Mouse (Mus musculus): ENCODE results near the gene Gimap8.
A peak's percentile ranks its signal among the peaks of the same experiment; 100 is the strongest.
"Not testable (repeated sequence)": the region's sequence is repeated elsewhere in the genome, so short reads cannot be mapped to it uniquely, and the experiment has no call there.

Gimap8 gene

DNA sequence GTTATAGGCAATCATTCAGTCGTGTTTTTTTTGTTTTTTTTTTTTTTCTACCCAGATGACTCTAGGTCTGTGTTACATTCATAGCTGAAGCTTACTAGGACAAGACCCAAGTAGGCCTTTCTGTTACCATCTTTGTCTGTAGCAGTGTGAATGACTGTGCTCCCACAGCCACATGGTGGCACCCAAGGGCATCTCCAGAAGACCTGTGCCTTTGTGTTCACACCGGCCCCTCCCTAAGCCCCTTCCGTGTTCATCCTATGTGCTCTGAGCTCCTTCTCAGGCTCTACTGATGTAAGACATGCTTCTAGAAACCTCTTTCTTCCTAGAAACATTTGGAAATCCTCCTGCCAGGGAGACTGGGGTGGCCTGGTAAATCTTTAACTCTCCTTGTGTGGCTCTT lies at the start of gene Gimap8:
TSS of gene Gimap8 (plus strand) at position 240 of the 400 bp plus-strand sequence.
- peak; percentile 50 for DNase-seq (ENCODE audit: low spot score)

DNA sequence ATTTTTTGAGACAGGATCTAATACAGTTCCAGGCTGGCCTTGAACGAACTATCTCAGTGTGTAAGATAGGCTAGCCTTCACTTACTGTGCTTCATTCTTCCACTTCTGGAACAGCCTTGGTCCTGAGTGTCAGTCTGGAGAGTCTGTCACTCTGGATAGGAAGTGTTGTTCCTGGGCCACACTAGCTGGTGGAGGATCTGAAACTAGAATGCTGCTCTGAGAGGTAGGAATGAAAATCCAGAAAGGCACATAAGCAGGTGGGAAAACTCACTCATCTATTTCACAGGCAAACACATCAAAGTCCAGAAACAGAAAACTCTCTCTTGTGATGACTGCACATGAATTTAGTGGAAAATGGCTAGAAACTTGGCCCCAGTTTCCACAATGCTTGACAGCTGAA lies 46.4 kb upstream of the Gimap8 start:
- no peak for DNase-seq (ENCODE audit: low spot score)

DNA sequence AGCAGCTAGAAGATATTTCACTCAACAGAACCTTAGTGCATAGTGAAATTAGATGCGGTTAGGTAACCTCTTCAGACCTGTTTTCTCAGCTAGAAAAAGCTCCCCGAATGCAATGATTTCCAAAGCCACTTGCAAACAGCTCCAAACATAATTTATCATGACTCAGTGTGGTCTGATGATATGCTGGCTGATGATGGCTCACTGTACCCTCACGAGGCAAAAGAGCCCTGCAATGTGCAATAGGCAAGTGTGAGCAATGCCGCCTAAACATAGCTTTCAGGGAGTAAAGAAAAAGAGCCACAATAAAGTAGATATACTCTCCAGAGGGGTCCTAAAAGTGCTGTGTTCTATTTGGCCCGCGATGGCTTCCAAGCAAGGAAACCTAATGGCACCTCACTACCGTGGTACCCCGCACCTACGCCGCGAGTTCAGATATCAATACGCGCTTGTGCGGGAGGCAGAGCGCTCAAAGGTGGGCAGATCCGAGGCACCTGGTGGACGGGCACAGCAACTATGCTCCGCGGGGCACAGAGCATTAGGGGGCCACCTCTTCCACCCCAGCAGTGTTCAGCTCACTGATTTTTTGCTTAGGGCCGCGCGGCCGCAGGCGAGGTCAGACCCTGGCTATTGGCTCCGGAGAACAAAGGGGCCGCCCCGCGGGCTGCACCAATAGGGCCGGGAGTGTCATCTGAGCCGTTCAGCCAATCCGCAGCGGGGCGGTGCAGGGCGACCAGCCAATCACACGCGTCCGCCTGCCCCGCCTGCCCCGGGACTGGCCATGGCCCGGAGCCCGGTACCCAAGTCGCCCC lies 45.6 kb upstream of the Gimap8 start, which contains the start of gene Zfp775:
TSS of gene Zfp775 (plus strand) at position 793 of the 809 bp plus-strand sequence.
- DNase-seq (ENCODE audit: low spot score), result peak; percentile 97

GRCm38 (mm10) chr6:48602080-48602741 lies 44.8 kb upstream of the Gimap8 start:
- DNase-seq (ENCODE audit: low spot score), result peak; percentile 62

DNA sequence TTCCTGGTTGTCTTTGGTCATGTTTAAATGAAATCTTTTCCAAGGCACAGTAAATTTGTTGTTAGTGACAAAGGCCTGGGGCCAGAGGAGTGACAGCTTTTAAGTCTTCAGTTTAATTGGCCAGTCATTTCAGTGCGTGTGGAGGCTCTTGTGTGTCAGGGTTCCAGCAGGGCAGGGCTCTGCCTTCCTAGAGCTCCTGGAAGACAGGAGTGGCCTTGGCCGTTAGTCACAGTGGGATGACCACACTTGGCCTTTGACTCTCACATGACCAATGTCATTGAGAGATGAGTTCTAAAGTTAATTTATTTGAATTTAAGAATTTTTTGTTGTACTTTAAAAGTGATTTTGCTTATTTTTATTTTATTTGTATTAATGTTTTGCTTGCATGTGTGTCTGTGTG lies 38.9 kb upstream of the Gimap8 start:
- DNase-seq (ENCODE audit: low spot score), result no peak

DNA sequence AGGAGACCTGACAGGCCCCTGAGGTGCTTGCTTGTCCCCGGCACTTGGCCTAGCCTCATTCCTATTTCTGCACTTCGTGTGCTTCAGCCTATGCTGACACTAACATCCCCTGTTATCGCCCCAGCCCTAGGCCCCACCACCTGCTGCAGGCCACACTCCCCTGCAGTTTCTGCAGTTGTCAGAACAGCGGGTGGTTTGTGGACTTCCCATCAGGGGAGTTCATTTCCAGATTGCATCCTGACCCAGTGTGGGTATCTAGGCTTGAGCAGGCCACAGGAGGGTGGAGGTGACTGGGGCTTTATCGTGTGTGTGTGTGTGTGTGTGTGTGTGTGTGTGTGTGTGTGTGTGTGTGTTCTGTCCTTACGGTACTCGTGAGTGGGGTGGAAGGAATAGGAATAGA lies 37.5 kb upstream of the Gimap8 start:
- no peak for DNase-seq (ENCODE audit: low spot score)

- no peak for DNase-seq (ENCODE audit: low spot score)
Measured at GRCm38 (mm10) chr6:48610657-48611056, 36.4 kb upstream of the Gimap8 start.

DNA sequence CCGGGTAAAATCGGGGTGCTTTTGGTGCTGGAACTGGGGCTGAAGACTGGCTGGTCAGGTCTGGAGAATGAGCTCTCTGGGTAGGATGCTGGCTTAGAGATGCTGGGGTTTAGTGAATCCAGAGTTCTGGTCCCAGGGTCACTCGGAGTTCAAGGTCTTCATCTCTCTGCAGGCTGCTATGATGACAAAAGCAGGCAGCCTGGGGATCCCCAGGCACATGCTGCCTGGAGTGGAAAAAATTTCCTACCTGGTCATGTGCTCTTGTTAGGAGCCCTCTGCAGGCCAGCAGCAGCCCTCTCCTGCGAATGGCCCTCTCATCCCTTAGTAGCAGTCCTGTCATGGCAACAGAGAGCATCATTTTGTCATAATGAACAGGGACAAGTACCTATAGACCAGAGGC lies 33.6 kb upstream of the Gimap8 start:
- no peak for DNase-seq (ENCODE audit: low spot score)

GRCm38 (mm10) chr6:48614756-48615155 lies 32.3 kb upstream of the Gimap8 start:
- no peak for DNase-seq (ENCODE audit: low spot score)

GRCm38 (mm10) chr6:48620031-48620430 lies 27.0 kb upstream of the Gimap8 start:
- DNase-seq (ENCODE audit: low spot score), result no peak

- DNase-seq (ENCODE audit: low spot score), result not testable (repeated sequence)
Measured at GRCm38 (mm10) chr6:48622186-48622843, 24.7 kb upstream of the Gimap8 start.

DNA sequence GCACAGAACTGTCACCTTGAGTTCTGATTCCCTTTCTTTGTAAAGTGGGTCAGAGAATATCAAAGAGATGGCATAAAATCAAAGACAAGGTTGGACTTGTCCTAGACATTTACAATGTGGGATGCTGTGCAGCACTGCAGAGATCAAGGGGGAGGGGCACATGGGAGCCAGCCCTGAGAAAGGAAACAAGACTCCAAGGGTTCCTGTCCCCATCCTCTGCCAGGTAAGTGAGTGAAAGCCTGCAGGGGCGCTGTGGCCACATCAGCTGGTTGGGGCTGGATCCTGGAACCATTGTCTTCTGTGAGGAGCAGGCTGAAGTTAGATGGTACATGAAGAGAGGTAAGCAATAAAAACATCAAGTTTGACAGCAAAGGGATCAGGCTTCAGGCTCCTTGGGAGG lies 23.6 kb upstream of the Gimap8 start:
- no peak for DNase-seq (ENCODE audit: low spot score)

GRCm38 (mm10) chr6:48626464-48626863 lies 20.6 kb upstream of the Gimap8 start, which contains the start of gene AI854703:
AI854703 (plus strand) TSS chr6:48626764.
- DNase-seq (ENCODE audit: low spot score), result no peak

- peak; percentile 76 for DNase-seq (ENCODE audit: low spot score)
Measured at GRCm38 (mm10) chr6:48626984-48627383, 20.1 kb upstream of the Gimap8 start.

- DNase-seq (ENCODE audit: low spot score), result no peak
Measured at GRCm38 (mm10) chr6:48627511-48627924, 19.5 kb upstream of the Gimap8 start.

DNA sequence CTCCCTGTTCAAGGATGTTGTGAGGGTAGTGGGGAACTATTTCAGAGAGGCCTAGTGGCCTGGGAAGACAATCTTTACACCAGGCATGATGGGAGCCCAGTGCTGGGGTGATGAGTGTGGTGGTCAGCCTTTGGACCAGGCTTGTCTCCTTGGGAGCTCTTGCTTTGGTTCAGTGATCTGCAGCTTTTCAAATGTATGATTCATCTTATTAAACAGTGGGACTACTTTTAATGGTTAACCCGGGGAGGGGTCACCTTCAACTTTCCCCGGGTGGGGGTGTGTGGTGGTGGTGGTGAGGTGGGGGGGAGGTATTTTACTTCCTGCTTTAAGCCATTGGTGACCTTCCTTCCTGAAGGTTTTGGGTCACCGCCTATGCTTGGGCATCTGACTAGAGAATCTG lies 18.7 kb upstream of the Gimap8 start:
- DNase-seq (ENCODE audit: low spot score), result no peak

- DNase-seq (ENCODE audit: low spot score), result peak; percentile 28
Measured at GRCm38 (mm10) chr6:48628808-48629660, 18.0 kb upstream of the Gimap8 start.

- peak; percentile 20 for DNase-seq (ENCODE audit: low spot score)
Measured at GRCm38 (mm10) chr6:48629661-48630034, 17.4 kb upstream of the Gimap8 start.

DNA sequence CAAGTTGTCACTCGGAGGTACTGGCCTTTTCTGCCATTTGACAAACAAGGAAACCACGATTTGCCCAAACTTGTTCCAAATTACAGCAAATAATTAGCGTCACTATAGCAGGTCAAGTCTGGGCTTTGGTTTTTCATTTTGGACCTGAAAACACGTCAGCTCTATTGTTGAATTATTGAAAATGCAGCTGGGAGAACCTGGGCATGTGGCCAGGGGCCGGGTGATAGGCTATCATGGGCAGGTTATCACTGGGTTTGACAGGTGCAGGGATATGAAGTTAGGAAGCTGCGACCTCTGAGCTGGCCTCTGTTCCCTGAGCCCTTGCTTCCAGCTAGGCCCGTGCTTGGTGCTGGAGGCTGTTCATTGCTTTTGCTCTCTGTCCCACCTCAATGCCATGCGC lies 16.2 kb upstream of the Gimap8 start:
- no peak for DNase-seq (ENCODE audit: low spot score)

- DNase-seq (ENCODE audit: low spot score), result no peak
Measured at GRCm38 (mm10) chr6:48635105-48635504, 11.9 kb upstream of the Gimap8 start.

- DNase-seq (ENCODE audit: low spot score), result peak; percentile 46
Measured at GRCm38 (mm10) chr6:48636515-48636914, 10.5 kb upstream of the Gimap8 start.

Data from embryo, embryonic 10.5 days (tissue).